In the genomic region with DNA sequence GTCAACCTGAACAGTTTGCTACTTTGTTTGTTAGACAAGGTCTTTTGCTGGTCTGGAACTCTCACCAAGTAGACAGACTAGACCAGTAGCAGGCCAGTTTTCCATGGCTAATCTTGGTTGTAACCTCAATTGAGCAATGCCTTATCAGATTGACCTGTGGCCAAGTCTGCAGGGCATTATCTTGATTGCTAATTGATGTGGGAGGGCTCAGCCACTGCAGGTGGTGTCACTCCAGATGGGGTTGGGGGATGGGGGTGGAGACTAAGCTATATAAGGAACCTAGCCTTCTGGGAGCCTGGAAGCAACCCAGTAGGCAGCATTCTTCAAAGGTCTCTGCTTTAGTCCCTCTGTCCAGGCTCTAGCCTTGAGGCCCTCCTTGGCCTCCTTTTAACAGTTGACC, we compare ENCODE assay signal across 27 mouse cellular contexts. TPM values are rescaled to one million over a fixed set of nuclear protein-coding genes. Genes with fewer than 3 reads are reported as not detected.
DNase-seq lines count a peak whose midpoint lies in the region; ATAC-seq and TF ChIP-seq lines count a peak whose summit lies in the region.
"Had no signal": no experiment of that assay in that cellular context is flagged by ENCODE, and none has a peak within 500 bp of the region (broad histone marks: within the 10 kb centered on the region; RNA-seq: fewer than 3 reads in every experiment).

No protein-coding gene starts in this region.

- H3K9me3 ChIP-seq in intestine, embryonic 15.5 days, result no peaks in the 10 kb centered on the region
- no peaks in the 10 kb centered on the region for H3K9me3 ChIP-seq in intestine, postnatal 0 days (ENCODE audit: control insufficient read depth)
- no peaks in the 10 kb centered on the region for H3K9me3 ChIP-seq in liver, embryonic 16.5 days (replicated peaks; ENCODE audit: control insufficient read depth, low read length)
- H3K9me3 ChIP-seq: embryonic facial prominence, embryonic 10.5 days; forebrain, embryonic 10.5 days; hindbrain, embryonic 13.5 days; limb, embryonic 15.5 days; midbrain, embryonic 12.5 days; neural tube, embryonic 15.5 days had no signal

- no peak overlapping the region for H3K4me2 ChIP-seq in intestine, embryonic 15.5 days (replicated peaks)
- H3K4me2 ChIP-seq in intestine, postnatal 0 days (replicated peaks; ENCODE audit: low read depth), result no peak overlapping the region
- no peak overlapping the region for H3K4me2 ChIP-seq in liver, embryonic 16.5 days (ENCODE audit: low read depth, low read length)
- H3K4me2 ChIP-seq: hindbrain, embryonic 13.5 days; limb, embryonic 15.5 days; midbrain, embryonic 12.5 days; neural tube, embryonic 15.5 days had no signal

- peak; percentile 77 for ATAC-seq in intestine, embryonic 15.5 days
- ATAC-seq in intestine, postnatal 0 days, result no peak
- peak; percentile 24; the same call in 1 of the 2 replicates for ATAC-seq in liver, embryonic 16.5 days (ENCODE audit: low read depth)
- no peak for ATAC-seq in megakaryocyte progenitor cell, adult 5-6 weeks (replicated peaks; ENCODE audit: poor library complexity)
- ATAC-seq: forebrain, embryonic 16.5 days; lung, postnatal 0 days had no signal

- H3K27me3 ChIP-seq in intestine, embryonic 15.5 days (replicated peaks), result no peaks in the 10 kb centered on the region; the same call in 1 of the 2 replicates
- 0 out of 2 replicates have a peak, but pooled peaks cover under 1% of the 10 kb centered on the region for H3K27me3 ChIP-seq in intestine, postnatal 0 days (replicated peaks; ENCODE audit: control insufficient read depth, insufficient read depth, low read length)
- H3K27me3 ChIP-seq in liver, adult 2 months (ENCODE audit: control insufficient read depth, insufficient read depth, low read length), result no peaks in the 10 kb centered on the region
- H3K27me3 ChIP-seq in liver, embryonic 16.5 days (ENCODE audit: control insufficient read depth, insufficient read depth, low read depth, low read length), result peaks cover 7% of the 10 kb centered on the region
- H3K27me3 ChIP-seq: limb, embryonic 15.5 days; neural tube, embryonic 15.5 days had no signal

- H3K27ac ChIP-seq in intestine, embryonic 15.5 days, result no peak overlapping the region
- H3K27ac ChIP-seq in intestine, postnatal 0 days (ENCODE audit: low read depth, low read length), result no peak overlapping the region
- H3K27ac ChIP-seq in liver, adult 2 months (replicated peaks; ENCODE audit: insufficient read depth, low read depth, low read length), result no peak overlapping the region
- H3K27ac ChIP-seq in liver, embryonic 16.5 days (ENCODE audit: low read length), result no peak overlapping the region
- H3K27ac ChIP-seq: embryonic facial prominence, embryonic 10.5 days; forebrain, embryonic 10.5 days; hindbrain, embryonic 13.5 days; limb, embryonic 15.5 days; midbrain, embryonic 12.5 days; neural tube, embryonic 15.5 days had no signal

- TF ChIP-seq POLR2A in liver, adult 2 months (IDR thresholded peaks at IDR 0.05; ENCODE audit: extremely low read depth, insufficient read depth, low read length), result no peak

- no peak for TF ChIP-seq CTCF in intestine, postnatal 0 days (IDR thresholded peaks at IDR 0.05; ENCODE audit: low read depth)
- TF ChIP-seq CTCF in liver, adult 2 months (IDR thresholded peaks at IDR 0.05; ENCODE audit: low read depth, low read length), result no peak

- DNase-seq in ES-CJ7 (ENCODE audit: low read depth, low spot score), result peak; percentile 52
- DNase-seq in liver, adult 2 months (ENCODE audit: extremely low read depth, low read depth, low spot score), result peak; percentile 48
- no peak for DNase-seq in right cerebral cortex, postnatal 4 days
- no peak for DNase-seq in right cerebral cortex, adult 2 months (ENCODE audit: low spot score in 2 of 2)
- DNase-seq: adrenal gland, postnatal 14 days; cerebellum, adult 8-10 months; gastrocnemius, postnatal 14 days; heart, adult 18-20 months; heart, postnatal 36 days; kidney, adult 9 months; right cerebral cortex, postnatal 14 days; thymus, postnatal 14 days had no signal

- no peak overlapping the region for H3K9ac ChIP-seq in intestine, embryonic 15.5 days
- H3K9ac ChIP-seq in intestine, postnatal 0 days (ENCODE audit: low read depth, low read length), result no peak overlapping the region
- H3K9ac ChIP-seq in liver, adult 2 months (ENCODE audit: low read depth, low read length), result no peak overlapping the region
- H3K9ac ChIP-seq in liver, embryonic 16.5 days (ENCODE audit: low read depth, low read length), result no peak overlapping the region
- H3K9ac ChIP-seq: hindbrain, embryonic 13.5 days; limb, embryonic 15.5 days; midbrain, embryonic 12.5 days; neural tube, embryonic 15.5 days had no signal

- H3K79me2 ChIP-seq in liver, adult 2 months (ENCODE audit: control insufficient read depth, insufficient read depth, low read length), result no peaks in the 10 kb centered on the region

- H3K36me3 ChIP-seq in intestine, embryonic 15.5 days, result no peaks in the 10 kb centered on the region
- no peaks in the 10 kb centered on the region for H3K36me3 ChIP-seq in intestine, postnatal 0 days (ENCODE audit: control insufficient read depth, insufficient read depth)
- no peaks in the 10 kb centered on the region for H3K36me3 ChIP-seq in liver, adult 2 months (ENCODE audit: control insufficient read depth, insufficient read depth, low read length)
- no peaks in the 10 kb centered on the region for H3K36me3 ChIP-seq in liver, embryonic 16.5 days (ENCODE audit: control insufficient read depth, insufficient read depth)
- H3K36me3 ChIP-seq: embryonic facial prominence, embryonic 10.5 days; forebrain, embryonic 10.5 days; hindbrain, embryonic 13.5 days; limb, embryonic 15.5 days; midbrain, embryonic 12.5 days; neural tube, embryonic 15.5 days had no signal

- no peaks in the 10 kb centered on the region for H3K4me1 ChIP-seq in intestine, embryonic 15.5 days (replicated peaks)
- no peaks in the 10 kb centered on the region for H3K4me1 ChIP-seq in intestine, postnatal 0 days (replicated peaks; ENCODE audit: control insufficient read depth, insufficient read depth, low read length)
- H3K4me1 ChIP-seq in liver, adult 2 months (ENCODE audit: control insufficient read depth, insufficient read depth, low read length), result no peaks in the 10 kb centered on the region
- peaks cover under 1% of the 10 kb centered on the region; the same call in 1 of the 2 replicates for H3K4me1 ChIP-seq in liver, embryonic 16.5 days (ENCODE audit: control insufficient read depth, low read depth, low read length)

- no peak overlapping the region for H3K4me3 ChIP-seq in intestine, embryonic 15.5 days (replicated peaks)
- no peak overlapping the region for H3K4me3 ChIP-seq in intestine, postnatal 0 days (ENCODE audit: low read depth, low read length)
- H3K4me3 ChIP-seq in liver, adult 2 months (ENCODE audit: insufficient read depth, low read depth, low read length), result no peak overlapping the region
- no peak overlapping the region for H3K4me3 ChIP-seq in liver, embryonic 16.5 days (ENCODE audit: low read depth, low read length)
- H3K4me3 ChIP-seq: embryonic facial prominence, embryonic 10.5 days; forebrain, embryonic 10.5 days; hindbrain, embryonic 13.5 days; limb, embryonic 15.5 days; midbrain, embryonic 12.5 days; neural tube, embryonic 15.5 days had no signal

RNA-seq across cellular contexts. Expression of a gene that starts 8.9 kb away (rescaled TPM):
- 10.7 and 11.4 TPM in 2 replicates for polyA plus RNA-seq in intestine, embryonic 15.5 days (2015; fragmentation: Nextera tagmentation; extraction: Ambion mirVana)
- 3.3 and 3.4 TPM in 2 replicates for polyA plus RNA-seq in intestine, postnatal 0 days (2015; fragmentation: Nextera tagmentation; extraction: Ambion mirVana)
- 30.4 and 38.9 TPM in 2 replicates for total RNA-seq in liver, adult 2 months (2014; rRNA removed)
- 20.7 and 22.2 TPM in 2 replicates for polyA plus RNA-seq in liver, adult 2 months (2012; rRNA removed)
- polyA plus RNA-seq in liver, embryonic 16.5 days (2015; fragmentation: Nextera tagmentation; extraction: Ambion mirVana), result 2.5 and 2.6 TPM in 2 replicates
- 9.1 and 9.2 TPM in 2 replicates for total RNA-seq in megakaryocyte progenitor cell, adult 5-6 weeks (2015)
- total RNA-seq in megakaryocyte progenitor cell, adult 5-6 weeks (2017), result 4.6 and 6.7 TPM in 2 replicates

RNA-seq across cellular contexts. Expression of a gene that starts 51.8 kb away (rescaled TPM):
- polyA plus RNA-seq in intestine, embryonic 15.5 days (2015; fragmentation: Nextera tagmentation; extraction: Ambion mirVana), result not detected in 2 replicates
- polyA plus RNA-seq in intestine, postnatal 0 days (2015; fragmentation: Nextera tagmentation; extraction: Ambion mirVana), result not detected in 2 replicates
- total RNA-seq in liver, adult 2 months (2014; rRNA removed), result not detected in 2 replicates
- polyA plus RNA-seq in liver, adult 2 months (2012; rRNA removed), result not detected in 2 replicates
- not detected in 2 replicates for polyA plus RNA-seq in liver, embryonic 16.5 days (2015; fragmentation: Nextera tagmentation; extraction: Ambion mirVana)
- total RNA-seq in megakaryocyte progenitor cell, adult 5-6 weeks (2015), result not detected in 2 replicates
- total RNA-seq in megakaryocyte progenitor cell, adult 5-6 weeks (2017), result not detected in 2 replicates
- total RNA-seq: adrenal gland, postnatal 14 days; gastrocnemius, postnatal 14 days; heart, adult 18-20 months; heart, postnatal 36 days; left cerebral cortex, adult 18-20 months; left cerebral cortex, postnatal 25 days had no signal
- polyA plus RNA-seq: embryonic facial prominence, embryonic 10.5 days; forebrain, embryonic 10.5 days; forebrain, embryonic 16.5 days; hindbrain, embryonic 13.5 days; limb, embryonic 15.5 days; lung, postnatal 0 days; midbrain, embryonic 12.5 days; neural tube, embryonic 15.5 days; stomach, embryonic 14.5 days had no signal

Comparison
In these comparisons a context has a peak if more than half of its experiments do, and no peak if none do; other contexts are left out.
1. ATAC-seq: peak in intestine, embryonic 15.5 days (single experiment) and liver, embryonic 16.5 days (single experiment); none in intestine, postnatal 0 days (single experiment) and megakaryocyte progenitor cell, adult 5-6 weeks (single experiment).
2. DNase-seq: peak in ES-CJ7 (single experiment) and liver, adult 2 months (single experiment); none in right cerebral cortex, postnatal 4 days (single experiment) and right cerebral cortex, adult 2 months (0 of 2).